Mouse (Mus musculus): ENCODE measurements at regions not wholly inside any gene's neighbourhood (a gene's known extent, or its start where the extent isn't known, plus 50 kb on each side); places are given as distances from the start of the nearest gene placed in this dataset.
"Not testable (repeated sequence)": the region's sequence is repeated elsewhere in the genome, so short reads cannot be mapped to it uniquely, and the experiment has no call there.

- no peak for TF ChIP-seq CTCF (IDR thresholded peaks at IDR 0.05; ENCODE audit: extremely low read depth, insufficient read depth, low read length)
- no peak for TF ChIP-seq POLR2A (IDR thresholded peaks at IDR 0.05; ENCODE audit: extremely low read depth, insufficient read depth, low read length)
- Histone ChIP-seq H3K4me3 (ENCODE audit: insufficient read depth, low read length) (no peak overlapping the region), H3K4me1 (ENCODE audit: control insufficient read depth, insufficient read depth, low read length) (no peaks in the 10 kb centered on the region), H3K27ac (ENCODE audit: insufficient read depth, low read length) (no peak overlapping the region)
Observed at GRCm38 (mm10) chr14:14515918-14516317, 114.8 kb downstream of the Olfr721-ps1 start.

- H3K4me1 ChIP-seq (ENCODE audit: control insufficient read depth, insufficient read depth, low read length), result no peaks in the 10 kb centered on the region
- H3K4me3 ChIP-seq (ENCODE audit: insufficient read depth, low read length), result no peak overlapping the region
- H3K27ac ChIP-seq (ENCODE audit: insufficient read depth, low read length), result no peak overlapping the region
- TF ChIP-seq CTCF (IDR thresholded peaks at IDR 0.05; ENCODE audit: extremely low read depth, insufficient read depth, low read length), result no peak
- TF ChIP-seq POLR2A (IDR thresholded peaks at IDR 0.05; ENCODE audit: extremely low read depth, insufficient read depth, low read length), result no peak
Observed at GRCm38 (mm10) chr14:14518027-14518426, 116.9 kb downstream of the Olfr721-ps1 start.

DNA sequence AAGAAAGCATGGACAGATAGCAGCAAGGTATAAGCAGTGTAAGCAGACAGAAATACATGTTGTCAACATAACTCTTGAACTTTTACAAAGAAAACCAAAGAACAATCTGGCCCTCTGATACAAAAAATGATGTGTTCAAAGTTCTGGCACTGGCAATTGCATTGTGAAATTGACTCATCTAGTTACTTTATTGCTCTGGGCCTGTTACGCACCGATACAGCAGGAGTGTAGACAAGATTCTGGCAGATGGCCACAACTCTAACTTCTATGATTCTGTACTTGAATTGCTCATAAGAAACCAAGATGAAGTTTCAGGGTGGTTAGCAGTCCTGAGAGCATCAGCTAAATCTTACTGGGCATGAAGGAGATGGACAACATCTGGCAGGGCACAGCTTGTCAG lies 117.7 kb downstream of the Olfr721-ps1 start:
- H3K4me1 ChIP-seq (ENCODE audit: control insufficient read depth, insufficient read depth, low read length), result no peaks in the 10 kb centered on the region
- TF ChIP-seq POLR2A (IDR thresholded peaks at IDR 0.05; ENCODE audit: extremely low read depth, insufficient read depth, low read length) (no peak), CTCF (IDR thresholded peaks at IDR 0.05; ENCODE audit: extremely low read depth, insufficient read depth, low read length) (no peak)
- no peak overlapping the region for H3K27ac ChIP-seq (ENCODE audit: insufficient read depth, low read length)
- H3K4me3 ChIP-seq (ENCODE audit: insufficient read depth, low read length), result no peak overlapping the region

DNA sequence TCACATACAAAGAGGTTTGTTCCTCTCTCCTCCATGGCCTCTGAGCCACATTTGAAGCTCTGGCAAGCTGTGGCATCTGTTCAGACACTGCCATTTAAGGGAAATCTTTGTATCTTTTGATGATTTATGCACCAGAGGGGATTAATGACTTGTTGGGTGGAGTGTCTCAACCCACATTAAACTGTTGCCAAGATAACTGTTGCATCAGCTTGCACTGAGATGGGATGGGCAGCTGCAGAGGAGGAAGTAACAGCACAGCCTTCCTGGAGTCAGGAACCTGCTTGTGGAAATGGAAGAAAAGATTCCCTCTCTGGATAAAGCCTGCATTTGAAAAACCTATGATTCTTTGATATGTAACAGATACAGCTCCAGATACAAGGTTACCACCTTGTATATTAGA lies 119.1 kb downstream of the Olfr721-ps1 start:
- TF ChIP-seq CTCF (IDR thresholded peaks at IDR 0.05; ENCODE audit: extremely low read depth, insufficient read depth, low read length) (no peak), POLR2A (IDR thresholded peaks at IDR 0.05; ENCODE audit: extremely low read depth, insufficient read depth, low read length) (no peak)
- Histone ChIP-seq H3K4me1 (ENCODE audit: control insufficient read depth, insufficient read depth, low read length) (no peaks in the 10 kb centered on the region), H3K27ac (ENCODE audit: insufficient read depth, low read length) (no peak overlapping the region), H3K4me3 (ENCODE audit: insufficient read depth, low read length) (no peak overlapping the region)

DNA sequence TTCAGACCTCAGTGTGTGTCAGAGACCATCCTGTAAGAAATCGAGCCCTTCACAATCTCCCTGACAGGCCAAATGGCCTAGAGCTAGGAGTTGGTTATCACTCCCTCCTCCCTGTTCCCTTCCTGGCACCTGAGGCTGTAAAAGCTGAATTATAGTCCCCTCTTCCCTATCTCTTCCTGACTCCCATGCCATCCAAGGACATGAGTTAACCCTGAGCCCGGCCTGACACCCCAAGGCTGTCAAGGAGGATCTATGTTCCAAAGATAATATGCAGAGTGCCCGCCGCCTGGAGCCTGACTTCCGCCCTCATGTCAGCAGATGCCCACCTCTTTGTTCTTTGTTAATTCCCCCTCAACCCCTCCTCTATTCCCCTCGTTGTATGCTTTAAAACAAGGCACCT lies 120.2 kb downstream of the Olfr721-ps1 start:
- not testable (repeated sequence) for H3K27ac ChIP-seq (ENCODE audit: insufficient read depth, low read length); H3K4me1 ChIP-seq (ENCODE audit: control insufficient read depth, insufficient read depth, low read length); H3K4me3 ChIP-seq (ENCODE audit: insufficient read depth, low read length)

- Histone ChIP-seq H3K27ac (ENCODE audit: insufficient read depth, low read length) (no peak overlapping the region), H3K4me1 (ENCODE audit: control insufficient read depth, insufficient read depth, low read length) (no peaks in the 10 kb centered on the region), H3K4me3 (ENCODE audit: insufficient read depth, low read length) (no peak overlapping the region)
- TF ChIP-seq CTCF (IDR thresholded peaks at IDR 0.05; ENCODE audit: extremely low read depth, insufficient read depth, low read length), result no peak
- no peak for TF ChIP-seq POLR2A (IDR thresholded peaks at IDR 0.05; ENCODE audit: extremely low read depth, insufficient read depth, low read length)
Observed at GRCm38 (mm10) chr14:14525225-14525624, 124.1 kb downstream of the Olfr721-ps1 start.

DNA sequence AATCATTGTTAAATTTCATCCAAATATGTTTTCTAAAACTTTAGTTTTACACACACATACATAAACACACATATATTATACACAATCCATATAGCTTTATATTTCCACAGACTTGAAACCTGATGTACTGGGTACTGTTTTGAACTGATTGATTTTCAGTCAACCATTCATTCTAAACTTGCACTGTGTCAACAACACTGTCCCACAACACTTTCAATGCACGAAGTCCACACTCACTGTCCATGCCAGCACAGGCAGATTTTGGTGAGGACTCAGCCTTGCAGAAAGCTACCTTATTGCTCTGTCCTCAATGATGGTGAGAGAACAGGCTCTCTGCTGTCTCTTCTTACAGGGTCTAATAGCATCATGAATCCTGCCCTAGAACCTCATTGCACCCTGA lies 127.3 kb downstream of the Olfr721-ps1 start:
- no peak overlapping the region for H3K4me3 ChIP-seq (ENCODE audit: insufficient read depth, low read length)
- TF ChIP-seq POLR2A (IDR thresholded peaks at IDR 0.05; ENCODE audit: extremely low read depth, insufficient read depth, low read length) (no peak), CTCF (IDR thresholded peaks at IDR 0.05; ENCODE audit: extremely low read depth, insufficient read depth, low read length) (no peak)
- H3K4me1 ChIP-seq (ENCODE audit: control insufficient read depth, insufficient read depth, low read length), result no peaks in the 10 kb centered on the region
- H3K27ac ChIP-seq (ENCODE audit: insufficient read depth, low read length), result no peak overlapping the region

DNA sequence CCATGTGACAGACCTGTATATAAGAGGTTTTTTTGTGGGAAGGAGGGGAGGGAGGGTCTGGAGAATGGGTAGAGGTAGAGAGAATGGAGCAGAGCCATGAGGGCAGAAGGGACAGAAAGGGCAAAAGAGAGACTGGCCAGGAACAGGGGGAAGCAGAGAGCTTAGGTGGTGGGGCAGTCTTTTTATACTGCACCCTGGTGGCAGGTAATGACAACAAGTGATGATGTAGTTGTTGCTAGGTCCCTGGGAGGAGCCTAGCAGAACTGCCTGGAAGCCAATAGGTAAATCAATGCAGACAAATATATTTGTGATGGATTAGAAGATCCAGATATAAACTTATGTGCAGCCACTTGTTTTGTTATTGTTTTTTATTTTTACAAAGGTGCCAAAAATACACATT lies 140.1 kb downstream of the Olfr721-ps1 start:
- Histone ChIP-seq H3K4me3 (ENCODE audit: insufficient read depth, low read length) (no peak overlapping the region), H3K27ac (ENCODE audit: insufficient read depth, low read length) (no peak overlapping the region)
- no peak for TF ChIP-seq CTCF (IDR thresholded peaks at IDR 0.05; ENCODE audit: extremely low read depth, insufficient read depth, low read length)
- TF ChIP-seq POLR2A (IDR thresholded peaks at IDR 0.05; ENCODE audit: extremely low read depth, insufficient read depth, low read length), result no peak

DNA sequence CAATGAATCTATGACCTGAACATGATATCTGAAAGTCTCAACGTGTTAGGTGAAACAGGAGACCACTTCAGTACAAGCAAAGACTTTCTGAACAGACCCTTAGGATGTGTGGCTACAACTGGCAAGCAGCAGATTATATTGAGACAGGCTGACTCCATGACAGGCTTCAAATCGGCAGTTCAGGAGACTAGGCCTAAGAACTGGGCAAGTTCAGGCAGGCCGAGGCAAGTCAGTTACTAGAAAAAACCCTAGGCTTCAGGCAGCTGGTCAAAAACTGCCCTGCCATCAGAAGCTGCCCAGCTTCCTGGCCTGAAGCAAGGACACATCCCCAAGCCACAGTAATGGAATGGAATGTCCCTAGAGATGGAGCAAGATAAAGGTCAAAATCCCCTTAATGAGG lies 140.6 kb downstream of the Olfr721-ps1 start:
- Histone ChIP-seq H3K4me1 (ENCODE audit: control insufficient read depth, insufficient read depth, low read length) (no peaks in the 10 kb centered on the region), H3K4me3 (ENCODE audit: insufficient read depth, low read length) (no peak overlapping the region), H3K27ac (ENCODE audit: insufficient read depth, low read length) (no peak overlapping the region)
- TF ChIP-seq POLR2A (IDR thresholded peaks at IDR 0.05; ENCODE audit: extremely low read depth, insufficient read depth, low read length) (no peak), CTCF (IDR thresholded peaks at IDR 0.05; ENCODE audit: extremely low read depth, insufficient read depth, low read length) (no peak)

More for the DNA sequence above, 140.1 kb downstream of the Olfr721-ps1 start:
- H3K4me1 ChIP-seq (ENCODE audit: control insufficient read depth, insufficient read depth, low read length), result no peaks in the 10 kb centered on the region

GRCm38 (mm10) chr14:14544236-14544635 lies 143.1 kb downstream of the Olfr721-ps1 start:
- Histone ChIP-seq H3K4me1 (ENCODE audit: control insufficient read depth, insufficient read depth, low read length) (no peaks in the 10 kb centered on the region), H3K27ac (ENCODE audit: insufficient read depth, low read length) (no peak overlapping the region), H3K4me3 (ENCODE audit: insufficient read depth, low read length) (no peak overlapping the region)
- TF ChIP-seq CTCF (IDR thresholded peaks at IDR 0.05; ENCODE audit: extremely low read depth, insufficient read depth, low read length), result no peak
- TF ChIP-seq POLR2A (IDR thresholded peaks at IDR 0.05; ENCODE audit: extremely low read depth, insufficient read depth, low read length), result no peak

DNA sequence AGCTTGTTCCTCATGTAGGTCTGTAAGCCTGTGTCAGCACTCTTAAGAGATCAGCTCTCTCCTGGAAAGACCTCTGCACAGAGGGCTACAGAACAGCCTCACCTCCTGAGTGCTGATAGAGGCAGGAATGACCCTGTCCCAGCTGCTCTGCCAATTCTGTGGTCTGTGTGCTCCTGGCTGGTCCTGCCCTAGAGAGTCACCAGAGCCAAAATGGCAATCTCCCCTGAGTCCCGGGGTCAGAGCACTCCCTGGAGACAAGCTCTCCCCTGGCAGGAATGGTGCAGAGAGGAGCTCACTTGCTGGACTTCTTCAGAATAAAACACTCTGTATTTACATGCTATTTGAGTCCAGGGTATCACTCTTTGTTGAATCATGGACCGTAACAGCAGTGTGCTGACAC lies 149.9 kb upstream of the Slc4a7 start:
- Histone ChIP-seq H3K4me3 (ENCODE audit: insufficient read depth, low read length) (no peak overlapping the region), H3K27ac (ENCODE audit: insufficient read depth, low read length) (no peak overlapping the region)
- TF ChIP-seq CTCF (IDR thresholded peaks at IDR 0.05; ENCODE audit: extremely low read depth, insufficient read depth, low read length) (no peak), POLR2A (IDR thresholded peaks at IDR 0.05; ENCODE audit: extremely low read depth, insufficient read depth, low read length) (no peak)

More for the DNA sequence above, 149.9 kb upstream of the Slc4a7 start:
- no peaks in the 10 kb centered on the region for H3K4me1 ChIP-seq (ENCODE audit: control insufficient read depth, insufficient read depth, low read length)
